Mouse (Mus musculus) spleen, postnatal 10 days (tissue): Measurements from ENCODE around the gene Sec14l2.

ENCODE experiments used
- DNase-seq, 2 experiments: peaks; one replicate each; pipeline ENCODE4 v3.0.0; 2021 to 2022; ENCODE audit warnings: low spot score in 2 of 2

Sec14l2 gene

DNA sequence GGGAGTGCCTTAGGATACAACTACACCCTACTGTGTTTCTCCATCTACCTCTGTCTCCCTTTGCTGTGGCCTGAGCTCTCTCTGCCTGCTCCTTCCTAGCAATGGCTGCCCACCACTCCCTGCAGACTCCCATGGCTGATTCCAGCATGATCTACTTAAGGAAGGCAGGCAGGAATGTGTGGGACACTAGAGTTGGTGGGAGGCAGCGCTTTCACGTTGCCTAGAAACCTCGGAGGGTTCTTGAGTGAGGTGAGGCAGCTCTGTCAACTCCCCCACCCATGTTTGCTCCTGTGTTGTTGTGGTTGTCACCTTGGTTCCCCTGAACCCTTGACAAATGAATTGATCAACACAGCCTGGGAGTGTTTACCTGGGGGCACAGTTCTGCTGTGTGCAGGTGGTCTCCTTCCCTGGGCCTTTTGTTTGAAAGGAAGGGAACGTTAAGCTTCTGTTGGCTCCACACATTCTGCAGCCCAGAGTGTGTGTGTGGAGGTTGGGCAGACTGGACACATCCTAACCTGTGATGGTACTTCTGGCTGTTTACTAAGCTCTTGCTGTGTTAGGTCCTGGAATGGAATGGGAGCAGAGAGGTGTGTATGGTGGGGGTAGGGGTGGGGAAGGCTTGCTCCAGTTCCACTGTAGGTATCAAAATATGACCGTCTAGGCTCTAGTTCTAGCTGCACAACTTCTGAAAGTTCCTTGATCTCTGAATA is 62.2 kb downstream of the Sec14l2 start:
- DNase-seq = no peak

- DNase-seq = peak; percentile 53 to 79
These were observed 69.6 kb downstream of the Sec14l2 start for GRCm38 (mm10) chr11:4053586-4053985.

GRCm38 (mm10) chr11:4048438-4048837 is 74.8 kb downstream of the Sec14l2 start:
- DNase-seq = no peak

DNA sequence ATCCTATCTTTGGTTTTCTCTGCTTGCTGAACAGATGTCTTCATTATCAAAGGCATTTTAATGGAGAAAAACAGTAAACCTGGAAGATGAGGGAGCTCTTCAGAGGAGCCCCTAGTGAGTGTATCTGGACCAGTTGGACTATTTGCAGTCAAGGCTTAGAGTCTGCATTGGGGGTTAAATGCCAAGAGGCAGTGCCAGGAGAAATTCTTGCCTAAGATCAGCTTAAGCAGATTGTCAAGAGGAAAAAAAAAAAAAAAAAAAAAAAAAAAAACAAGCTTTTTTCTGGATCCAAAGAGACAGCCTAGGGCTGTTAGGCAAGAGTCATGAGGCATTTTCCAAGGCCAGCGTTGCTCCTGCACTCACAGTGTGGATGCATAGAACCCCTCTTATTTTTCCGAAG is 75.4 kb downstream of the Sec14l2 start:
- DNase-seq = no peak
